Mouse (Mus musculus): Measurements from ENCODE around the gene Slc35e4. TPM values are rescaled to one million over a fixed set of nuclear protein-coding genes. Genes with fewer than 3 reads are reported as not detected.

Gene Slc35e4
- total and polyA plus RNA-seq, 3 experiments: 3.3 to 10.9 (median 4.6) TPM

DNA sequence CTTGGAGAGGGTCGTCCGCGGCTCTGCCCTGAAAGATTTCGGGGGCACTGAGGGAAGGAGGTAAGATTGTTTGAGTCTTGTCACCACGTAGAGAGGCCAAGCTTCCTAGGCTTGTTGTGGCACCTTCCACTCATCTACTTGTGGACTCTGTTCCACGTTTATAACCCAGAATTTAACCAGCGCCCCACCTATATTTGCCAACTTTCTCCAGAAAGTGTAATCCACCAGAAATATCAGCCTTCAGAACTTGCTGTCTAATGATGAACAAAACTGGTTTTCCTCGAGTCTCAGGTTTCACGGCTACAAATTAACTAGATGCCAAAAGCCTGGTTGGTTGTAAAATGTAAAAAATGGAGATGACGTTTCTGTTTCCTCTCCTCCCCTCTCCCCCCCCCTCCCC lies 19.0 kb downstream of the Slc35e4 start:
- H3K36me3 ChIP-seq (replicated peaks in 1 of 2; ENCODE audit: control insufficient read depth in 1 of 2, insufficient read depth in 1 of 2, low read length in 1 of 2): peaks cover 12 to 34% of the 10 kb centered on the region in 2 experiments
- dilution Hi-C loops (cut with MboI; ENCODE audit: extremely low pct_ligation_motif_present, extremely low pct_unique_long_range_greater_than_20kb, low sequenced_read_pairs) (no loop called here), in situ Hi-C loops (cut with MboI; ENCODE audit: low pct_ligation_motif_present, low pct_unique_long_range_greater_than_20kb, low sequenced_read_pairs) (no loop called here)
- H3K9me3 ChIP-seq (replicated peaks; ENCODE audit: low read length): no peaks in the 10 kb centered on the region
- H3K9ac ChIP-seq (ENCODE audit: insufficient read depth, low read depth): peak overlapping the region; percentile 77
- peak overlapping the region; percentile 85 for H3K4me2 ChIP-seq (ENCODE audit: insufficient read depth, low read depth, poor library complexity, severe bottlenecking)
- no peak for TF ChIP-seq TBP (conservative IDR thresholded peaks at IDR 0.05; ENCODE audit: low read depth, low read length)
- TF ChIP-seq CTCF (conservative IDR thresholded peaks at IDR 0.05 in 1 of 2, IDR thresholded peaks at IDR 0.05 in 1 of 2; ENCODE audit: low read depth in 2 of 2, low read length in 2 of 2): no peak
- TF ChIP-seq CHD2 (IDR thresholded peaks at IDR 0.05; ENCODE audit: low read length): no peak
- no peak for TF ChIP-seq MEF2A (IDR thresholded peaks at IDR 0.05; ENCODE audit: borderline replicate concordance, low read depth, low read length)
- TF ChIP-seq POLR2AphosphoS2 (IDR thresholded peaks at IDR 0.05; ENCODE audit: low read depth, low read length): no peak
- no peak for TF ChIP-seq KAT2A (IDR thresholded peaks at IDR 0.05; ENCODE audit: insufficient replicate concordance, low read length)
- no peak for TF ChIP-seq EP300 (IDR thresholded peaks at IDR 0.05; ENCODE audit: low read length)
- TF ChIP-seq GABPA (IDR thresholded peaks at IDR 0.05; ENCODE audit: insufficient replicate concordance, low read depth, low read length): no peak
- TF ChIP-seq MXI1 (IDR thresholded peaks at IDR 0.05; ENCODE audit: low read depth, low read length): no peak
- TF ChIP-seq MAX (IDR thresholded peaks at IDR 0.05; ENCODE audit: low read length): no peak
- no peak for TF ChIP-seq RAD21 (IDR thresholded peaks at IDR 0.05; ENCODE audit: low read depth, low read length)
- no peak for TF ChIP-seq JUN (IDR thresholded peaks at IDR 0.05; ENCODE audit: insufficient read depth, low read depth, low read length)
- no peak for TF ChIP-seq CHD1 (IDR thresholded peaks at IDR 0.05; ENCODE audit: low read depth, low read length)
- no peak for TF ChIP-seq POLR2A (IDR thresholded peaks at IDR 0.05; ENCODE audit: low read depth, low read length)
- peaks cover 3% of the 10 kb centered on the region for H3K27me3 ChIP-seq (replicated peaks)
- peaks cover 0 to 19% of the 10 kb centered on the region in 2 experiments; a peak in 2 of 4 replicates for H3K4me1 ChIP-seq (ENCODE audit: control insufficient read depth in 1 of 2, insufficient read depth in 2 of 2)
- H3K79me2 ChIP-seq (replicated peaks; ENCODE audit: control insufficient read depth, extremely low read depth, insufficient read depth, poor library complexity, severe bottlenecking): no peaks in the 10 kb centered on the region
- DNase-seq (ENCODE audit: extremely low read depth): no peak
- H3K27ac ChIP-seq (ENCODE audit: insufficient read depth, low read depth): peak overlapping the region; percentile 78
- H3K4me3 ChIP-seq (replicated peaks in 1 of 3; ENCODE audit: low read depth in 2 of 3, low read length in 2 of 3, poor library complexity in 1 of 3): peak overlapping the region; percentile 57 to 87 (median 74)

DNA sequence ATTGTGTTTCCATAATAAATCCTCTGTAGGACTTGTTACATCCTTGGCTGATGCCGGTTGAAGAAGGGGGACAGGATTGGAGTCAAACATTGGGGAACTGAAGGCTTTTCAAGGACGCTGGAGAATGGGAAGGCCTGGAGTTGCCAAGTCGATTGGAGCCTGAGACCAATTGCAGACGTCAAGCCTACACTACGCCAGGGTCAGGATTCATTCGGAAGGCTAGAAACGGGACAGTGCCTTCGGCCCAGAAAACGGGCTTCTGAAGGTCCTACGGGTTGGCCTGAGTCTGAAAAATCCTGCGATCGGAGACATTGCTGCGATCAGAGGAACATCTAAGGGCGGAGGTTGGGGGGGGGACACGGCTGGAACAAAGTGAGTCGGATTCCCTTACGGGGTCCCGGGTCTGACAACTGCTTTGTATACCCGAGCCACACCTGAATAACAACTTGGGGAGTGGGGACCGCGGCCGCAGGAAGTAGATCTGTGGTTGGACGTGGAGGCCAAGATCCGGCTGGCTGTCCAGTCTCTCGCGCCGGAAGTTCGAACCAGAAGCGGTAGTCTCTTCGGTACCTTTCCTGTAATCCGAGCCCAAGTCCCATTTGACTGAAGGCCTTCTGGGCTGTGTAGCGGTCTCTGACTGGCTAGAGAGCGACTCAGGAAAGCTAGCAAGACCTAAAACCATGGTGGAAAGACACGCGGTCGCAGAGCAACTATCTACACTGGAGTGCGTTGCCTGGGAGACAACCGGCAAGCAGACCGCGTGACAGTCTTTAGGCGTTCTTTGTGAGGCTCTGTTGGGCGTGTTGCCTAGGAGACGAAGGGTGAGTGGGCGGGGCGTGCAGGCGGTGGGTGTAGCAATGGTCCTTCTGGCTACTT lies 19.8 kb downstream of the Slc35e4 start, which contains the start of the genes 4921536K21Rik and Dusp18:
Gene 4921536K21Rik (minus strand): TSS at position 693 of the 876 bp plus-strand sequence.
Gene Dusp18 (plus strand): TSS at position 835 of the 876 bp plus-strand sequence.
- H3K4me2 ChIP-seq (ENCODE audit: insufficient read depth, low read depth, poor library complexity, severe bottlenecking): peak within 1 kb of the TSS; percentile 85
- dilution Hi-C loops (cut with MboI; ENCODE audit: extremely low pct_ligation_motif_present, extremely low pct_unique_long_range_greater_than_20kb, low sequenced_read_pairs) (no loop called here), in situ Hi-C loops (cut with MboI; ENCODE audit: low pct_ligation_motif_present, low pct_unique_long_range_greater_than_20kb, low sequenced_read_pairs) (no loop called here)
- H3K79me2 ChIP-seq (replicated peaks; ENCODE audit: control insufficient read depth, extremely low read depth, insufficient read depth, poor library complexity, severe bottlenecking): no peaks in the 10 kb centered on the region
- H3K9me3 ChIP-seq (replicated peaks; ENCODE audit: low read length): no peaks in the 10 kb centered on the region
- H3K36me3 ChIP-seq (replicated peaks in 1 of 2; ENCODE audit: control insufficient read depth in 1 of 2, insufficient read depth in 1 of 2, low read length in 1 of 2): peaks cover 12 to 28% of the 10 kb centered on the region in 2 experiments
- peak; percentile 92 for DNase-seq (ENCODE audit: extremely low read depth)
- H3K27ac ChIP-seq (ENCODE audit: insufficient read depth, low read depth): peak within 1 kb of the TSS; percentile 78
- H3K9ac ChIP-seq (ENCODE audit: insufficient read depth, low read depth): peak within 1 kb of the TSS; percentile 77
- H3K4me3 ChIP-seq (replicated peaks in 1 of 3; ENCODE audit: low read depth in 2 of 3, low read length in 2 of 3, poor library complexity in 1 of 3): peak within 1 kb of the TSS; percentile 57 to 87 (median 74)
- H3K4me1 ChIP-seq (ENCODE audit: control insufficient read depth in 1 of 2, insufficient read depth in 2 of 2): peaks cover 0 to 22% of the 10 kb centered on the region in 2 experiments; a peak in 2 of 4 replicates
- peaks cover 3% of the 10 kb centered on the region for H3K27me3 ChIP-seq (replicated peaks)
- TF ChIP-seq SMC3 (IDR thresholded peaks at IDR 0.05; ENCODE audit: low read depth, low read length): no peak
- TF ChIP-seq CHD1 (IDR thresholded peaks at IDR 0.05; ENCODE audit: low read depth, low read length): peak; percentile 84; the same call in 1 of the 2 replicates
- no peak for TF ChIP-seq ZNF384 (IDR thresholded peaks at IDR 0.05; ENCODE audit: low read depth, low read length)
- TF ChIP-seq BHLHE40 (IDR thresholded peaks at IDR 0.05; ENCODE audit: low read depth, low read length): no peak
- TF ChIP-seq JUND (conservative IDR thresholded peaks at IDR 0.05; ENCODE audit: low read depth, low read length): no peak
- TF ChIP-seq IRF4 (IDR thresholded peaks at IDR 0.05; ENCODE audit: low read depth, low read length): peak; percentile 34
- TF ChIP-seq KAT2A (IDR thresholded peaks at IDR 0.05; ENCODE audit: insufficient replicate concordance, low read length): peak; percentile 53; the same call in 1 of the 2 replicates
- TF ChIP-seq MAZ (IDR thresholded peaks at IDR 0.05; ENCODE audit: low read depth, low read length): peak; percentile 62; the same call in 1 of the 2 replicates
- TF ChIP-seq E2F4 (IDR thresholded peaks at IDR 0.05; ENCODE audit: insufficient replicate concordance, low read depth, low read length): no peak
- no peak for TF ChIP-seq GABPA (IDR thresholded peaks at IDR 0.05; ENCODE audit: insufficient replicate concordance, low read depth, low read length)
- peak; percentile 94 for TF ChIP-seq MAX (IDR thresholded peaks at IDR 0.05; ENCODE audit: low read length)
- no peak for TF ChIP-seq EP300 (IDR thresholded peaks at IDR 0.05; ENCODE audit: low read length)
- TF ChIP-seq TCF12 (IDR thresholded peaks at IDR 0.05; ENCODE audit: low read depth, low read length): peak; percentile 81
- TF ChIP-seq MXI1 (IDR thresholded peaks at IDR 0.05; ENCODE audit: low read depth, low read length): peak; percentile 99
- peak; percentile 64 for TF ChIP-seq NELFE (IDR thresholded peaks at IDR 0.05; ENCODE audit: low read depth, low read length)
- TF ChIP-seq ZKSCAN1 (IDR thresholded peaks at IDR 0.05; ENCODE audit: borderline replicate concordance, low read depth, low read length): no peak
- TF ChIP-seq HCFC1 (IDR thresholded peaks at IDR 0.05; ENCODE audit: low read depth, low read length): peak; percentile 75
- no peak for TF ChIP-seq CHD2 (IDR thresholded peaks at IDR 0.05; ENCODE audit: low read length)
- TF ChIP-seq ELF1 (IDR thresholded peaks at IDR 0.05; ENCODE audit: low read depth, low read length): peak; percentile 87
- TF ChIP-seq POLR2A (IDR thresholded peaks at IDR 0.05; ENCODE audit: low read depth, low read length): peak; percentile 78
- TF ChIP-seq MAFK (IDR thresholded peaks at IDR 0.05; ENCODE audit: insufficient replicate concordance, low read length): no peak
- peak; percentile 9; the same call in 1 of the 2 replicates for TF ChIP-seq ETS1 (conservative IDR thresholded peaks at IDR 0.05; ENCODE audit: low read depth, low read length)
- TF ChIP-seq RAD21 (IDR thresholded peaks at IDR 0.05; ENCODE audit: low read depth, low read length): no peak
- 0 out of 2 replicates have a peak, but pooled peaks have one; percentile 54 for TF ChIP-seq ZMIZ1 (IDR thresholded peaks at IDR 0.05; ENCODE audit: low read depth, low read length)
